ENCODE assay signal across 8 mouse cellular contexts in genomic region chr1:53296581-53297383, GRCm38 (mm10). TPM values are rescaled to one million over a fixed set of nuclear protein-coding genes. Genes with fewer than 3 reads are reported as not detected.
DNase-seq lines count a peak whose midpoint lies in the region; ATAC-seq lines count a peak whose summit lies in the region.

TSS of gene Pms1 (minus strand) at chr1:53297018.
TSS of gene Ormdl1 (plus strand) at chr1:53297095.
TSS of gene Gm28778 (plus strand) at chr1:53297111.

- DNase-seq in WW6 (ENCODE audit: low read depth, low spot score) = peak; percentile 86
- peak; percentile 86 to 96 for DNase-seq in cerebellum, postnatal 4 days (ENCODE audit: low spot score in 2 of 2)
- DNase-seq in gastrocnemius, adult 18-20 months (ENCODE audit: low spot score) = peak; percentile 96
- DNase-seq in left cerebral cortex, adult 18-20 months (ENCODE audit: low spot score in 2 of 2) = peak; percentile 97
- peak; percentile 96 for DNase-seq in right cerebral cortex, adult 18-20 months
- DNase-seq in urinary bladder, postnatal 10 days (ENCODE audit: low spot score) = peak; percentile 67

- H3K4me2 ChIP-seq in hindbrain, embryonic 16.5 days (ENCODE audit: low read length) = peak within 1 kb of the TSS; percentile 61

- H3K27me3 ChIP-seq in hindbrain, embryonic 16.5 days (replicated peaks; ENCODE audit: control insufficient read depth, insufficient read depth, low read length) = no peaks in the 10 kb centered on the region

- peak; percentile 100 for ATAC-seq in hindbrain, embryonic 16.5 days

- under 1% methylated on average over 66 of the region's 66 CpGs for WGBS in hindbrain, embryonic 16.5 days
- WGBS in macrophage (ENCODE audit: missing documents) = under 1% methylated on average over 61 of the region's 66 CpGs

- peak within 1 kb of the TSS; percentile 87 for H3K9ac ChIP-seq in hindbrain, embryonic 16.5 days (ENCODE audit: low read depth, low read length)

- H3K79me2 ChIP-seq in macrophage (ENCODE audit: inconsistent target) = peaks cover 11% of the 10 kb centered on the region; the same call in 1 of the 2 replicates

- H3K9me3 ChIP-seq in hindbrain, embryonic 16.5 days (ENCODE audit: control insufficient read depth, low read length) = no peaks in the 10 kb centered on the region

- H3K27ac ChIP-seq in hindbrain, embryonic 16.5 days (ENCODE audit: low read depth, low read length) = peak within 1 kb of the TSS; percentile 85
- H3K27ac ChIP-seq in macrophage = no peak within 1 kb of the TSS

- peaks cover 2% of the 10 kb centered on the region; the same call in 1 of the 2 replicates for H3K4me1 ChIP-seq in hindbrain, embryonic 16.5 days (ENCODE audit: control insufficient read depth, insufficient read depth, low read depth, low read length)

- no peaks in the 10 kb centered on the region for H3K36me3 ChIP-seq in hindbrain, embryonic 16.5 days (ENCODE audit: control insufficient read depth, insufficient read depth, low read length)
- H3K36me3 ChIP-seq in macrophage (ENCODE audit: inconsistent target) = 0 out of 2 replicates have a peak, but pooled peaks cover 4% of the 10 kb centered on the region

- peak within 1 kb of the TSS; percentile 85 for H3K4me3 ChIP-seq in hindbrain, embryonic 16.5 days (ENCODE audit: low read length)
- peak within 1 kb of the TSS; percentile 62 for H3K4me3 ChIP-seq in macrophage (ENCODE audit: inconsistent target)

RNA-seq across cellular contexts. Expression of gene Pms1, which starts in this region (rescaled TPM):
- total RNA-seq in gastrocnemius, adult 18-20 months (2021) = 1 to 10 TPM; 4.0 to 5.2 TPM
- 8.4 and 9.0 TPM in 2 replicates for polyA plus RNA-seq in hindbrain, embryonic 16.5 days (2015; fragmentation: Nextera tagmentation; extraction: Ambion mirVana)
- total RNA-seq in left cerebral cortex, adult 18-20 months (2021) = 10 to 100 TPM; 33.2 to 39.9 TPM
- 10 to 100 TPM in 20 of 26 experiments, 1 to 10 TPM in 6; 1.3 to 35.2 (median 20.3) TPM for total RNA-seq in macrophage (2018; cell fraction: chromatin; rRNA removed)
- 1 to 10 TPM; 1.4 to 5.4 (median 4.0) TPM for total RNA-seq in macrophage (2018; cell fraction: cytosol; rRNA removed)
- total RNA-seq in macrophage (2018; cell fraction: nucleus; rRNA removed) = 10 to 100 TPM in 15 of 26 experiments, 1 to 10 TPM in 11; 2.5 to 35.7 (median 13.0) TPM
- polyA plus RNA-seq in macrophage (2018) = 3.2 to 5.4 TPM (median 5.1 TPM) in 3 replicates

RNA-seq across cellular contexts. Expression of gene Ormdl1, which starts in this region (rescaled TPM):
- 1 to 10 TPM; 7.9 to 8.3 TPM for total RNA-seq in gastrocnemius, adult 18-20 months (2021)
- 48.8 and 50.4 TPM in 2 replicates for polyA plus RNA-seq in hindbrain, embryonic 16.5 days (2015; fragmentation: Nextera tagmentation; extraction: Ambion mirVana)
- 1 to 10 TPM; 8.3 to 9.9 TPM for total RNA-seq in left cerebral cortex, adult 18-20 months (2021)
- total RNA-seq in macrophage (2018; cell fraction: chromatin; rRNA removed) = 10 to 100 TPM in 6 of 26 experiments, 1 to 10 TPM in 20; 1.1 to 15.8 (median 4.3) TPM
- 10 to 100 TPM; 17.0 to 31.6 (median 26.4) TPM for total RNA-seq in macrophage (2018; cell fraction: cytosol; rRNA removed)
- 10 to 100 TPM in 19 of 26 experiments, 1 to 10 TPM in 7; 4.0 to 39.5 (median 14.0) TPM for total RNA-seq in macrophage (2018; cell fraction: nucleus; rRNA removed)
- 24.8 to 32.7 TPM (median 30.6 TPM) in 3 replicates for polyA plus RNA-seq in macrophage (2018)

RNA-seq across cellular contexts. Expression of gene Gm28778, which starts in this region (rescaled TPM):
- under 1 TPM; 0.40 to 0.43 TPM for total RNA-seq in gastrocnemius, adult 18-20 months (2021)
- not detected in 2 replicates for polyA plus RNA-seq in hindbrain, embryonic 16.5 days (2015; fragmentation: Nextera tagmentation; extraction: Ambion mirVana)
- 1 to 10 TPM; 1.5 to 2.0 TPM for total RNA-seq in left cerebral cortex, adult 18-20 months (2021)
- not detected for total RNA-seq in macrophage (2018; cell fraction: chromatin; rRNA removed)
- total RNA-seq in macrophage (2018; cell fraction: cytosol; rRNA removed) = under 1 TPM in 1 of 26 experiments, not detected in 25; 0.44 TPM
- not detected for total RNA-seq in macrophage (2018; cell fraction: nucleus; rRNA removed)
- polyA plus RNA-seq in macrophage (2018) = 0.48 TPM in 1 of 3 replicates, not detected in the others

Comparison
In these comparisons a context has a peak if more than half of its experiments do, and no peak if none do; other contexts are left out.
1. RNA of gene Pms1 (total RNA-seq): 33.2 to 39.9 TPM in left cerebral cortex, adult 18-20 months; 4.0 to 5.2 TPM in gastrocnemius, adult 18-20 months; every median in the first group is over 4 times any median in the second.
2. Peak in every context shown above with its lines, with median percentiles within 50 percentile points of each other: DNase-seq.